16 mouse cellular contexts compared by ENCODE assay signal in the genomic region with DNA sequence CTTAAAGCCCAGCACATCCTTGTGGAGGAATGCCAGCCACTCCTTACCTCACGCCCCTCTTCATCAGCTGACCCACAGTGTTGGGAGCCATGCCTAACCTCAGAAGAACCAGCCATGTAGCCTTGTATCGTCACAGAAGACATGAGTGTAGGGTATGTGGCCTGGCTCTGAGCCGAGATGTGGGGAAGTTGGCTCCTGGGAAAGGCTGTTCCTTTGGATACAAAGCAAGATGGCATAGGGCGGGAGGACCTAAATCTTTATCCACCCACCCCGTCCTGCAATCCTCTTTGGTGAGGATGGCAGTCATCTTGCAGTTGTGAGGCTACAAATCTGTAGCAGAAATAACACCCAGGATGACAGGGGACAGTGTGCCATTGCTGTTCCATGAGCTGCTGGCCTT. TPM values are rescaled to one million over a fixed set of nuclear protein-coding genes. Genes with fewer than 3 reads are reported as not detected.
"Had no signal": no experiment of that assay in that cellular context is flagged by ENCODE, and none has a peak within 500 bp of the region (broad histone marks: within the 10 kb centered on the region; RNA-seq: fewer than 3 reads in every experiment).

No protein-coding gene starts in this region.

- DNase-seq: kidney, adult 9 months; kidney, postnatal 36 days; layer of hippocampus, adult 9-11 months; layer of hippocampus, postnatal 36 days; liver; liver, embryonic 13.5 days; liver, postnatal 0 days; lung, postnatal 14 days; thymus, postnatal 4 days had no signal

RNA-seq across cellular contexts. Expression of gene Chst13, which starts 9.0 kb away (rescaled TPM):
- polyA plus RNA-seq: intestine, postnatal 0 days; limb, embryonic 12.5 days; midbrain, embryonic 12.5 days had no signal

RNA-seq across cellular contexts. Expression of gene BC048671, which starts 14.9 kb away (rescaled TPM):
- polyA plus RNA-seq: intestine, postnatal 0 days; kidney, postnatal 0 days; limb, embryonic 12.5 days; liver, embryonic 13.5 days; liver, postnatal 0 days; lung, embryonic 15.5 days; midbrain, embryonic 12.5 days; midbrain, postnatal 0 days; neural tube, embryonic 14.5 days had no signal

RNA-seq across cellular contexts. Expression of gene Uroc1, which starts 17.1 kb away (rescaled TPM):
- polyA plus RNA-seq: lung, embryonic 15.5 days; midbrain, embryonic 12.5 days; midbrain, postnatal 0 days; neural tube, embryonic 14.5 days had no signal
